Mouse (Mus musculus) heart, adult 2 months (tissue): ENCODE measurements around the gene Ccdc91.

Experiments used
- CTCF ChIP-seq: fragments of 200-600 bp; IDR thresholded peaks from 2 replicates; pipeline ENCODE4 v1.8.1; 2022; ENCODE audit warnings: antibody characterized with exemption, mild to moderate bottlenecking, moderate library complexity
- EP300 ChIP-seq: fragments of 200-500 bp; IDR thresholded peaks from 2 replicates; pipeline ENCODE4 v1.6.1; 2011; ENCODE audit warnings: low read depth, low read length, control low read depth; ENCODE audit not compliant: insufficient read depth
- POLR2A ChIP-seq: fragments of 200-500 bp; IDR thresholded peaks from 2 replicates; pipeline ENCODE4 v1.6.1; 2011; ENCODE audit warnings: mild to moderate bottlenecking, low read depth, low read length, control low read depth; ENCODE audit not compliant: insufficient read depth

DNA sequence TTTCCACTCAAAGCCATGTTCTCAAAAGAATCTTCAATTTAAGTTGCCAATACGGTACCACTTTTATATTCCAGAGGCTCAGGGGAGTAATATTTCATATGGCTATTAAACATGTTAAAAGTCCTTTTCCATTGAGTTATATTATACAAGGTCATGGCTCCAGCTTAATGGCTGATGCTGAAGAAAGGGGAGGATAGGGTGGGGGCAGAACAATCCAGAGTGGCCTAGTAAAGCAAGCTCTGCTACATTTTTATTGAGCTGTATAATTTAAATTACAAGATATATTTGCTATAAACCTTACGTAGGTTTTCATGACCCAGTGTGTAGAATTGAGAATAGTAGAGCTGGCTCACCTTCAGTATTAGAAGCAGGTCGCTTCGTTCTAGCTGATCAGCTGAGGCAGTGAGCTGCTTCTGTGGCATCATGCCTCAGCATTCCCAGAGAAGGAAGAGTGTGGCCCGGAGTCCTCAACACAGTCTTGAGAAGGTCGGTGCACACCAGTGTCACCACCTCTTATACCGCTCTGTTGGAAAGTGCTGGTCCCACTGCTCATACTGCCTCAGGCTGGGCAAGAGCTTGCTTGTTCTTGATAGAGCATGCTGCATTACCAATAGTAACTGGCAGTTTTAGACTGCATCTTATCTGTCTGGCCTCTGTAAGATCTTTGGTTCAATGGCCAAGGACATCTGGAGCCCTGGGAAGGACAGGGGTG is 199.6 kb downstream of the Ccdc91 start:
- TF ChIP-seq CTCF: no peak
- TF ChIP-seq EP300: no peak
- no peak for TF ChIP-seq POLR2A
